Mouse (Mus musculus): ENCODE data around the gene Ablim2. TPM values are rescaled to one million over a fixed set of nuclear protein-coding genes. Genes with fewer than 3 reads are reported as not detected.

Ablim2 gene
- polyA plus RNA-seq, 1 experiment from 2014 or later, result 32.6 TPM

DNA sequence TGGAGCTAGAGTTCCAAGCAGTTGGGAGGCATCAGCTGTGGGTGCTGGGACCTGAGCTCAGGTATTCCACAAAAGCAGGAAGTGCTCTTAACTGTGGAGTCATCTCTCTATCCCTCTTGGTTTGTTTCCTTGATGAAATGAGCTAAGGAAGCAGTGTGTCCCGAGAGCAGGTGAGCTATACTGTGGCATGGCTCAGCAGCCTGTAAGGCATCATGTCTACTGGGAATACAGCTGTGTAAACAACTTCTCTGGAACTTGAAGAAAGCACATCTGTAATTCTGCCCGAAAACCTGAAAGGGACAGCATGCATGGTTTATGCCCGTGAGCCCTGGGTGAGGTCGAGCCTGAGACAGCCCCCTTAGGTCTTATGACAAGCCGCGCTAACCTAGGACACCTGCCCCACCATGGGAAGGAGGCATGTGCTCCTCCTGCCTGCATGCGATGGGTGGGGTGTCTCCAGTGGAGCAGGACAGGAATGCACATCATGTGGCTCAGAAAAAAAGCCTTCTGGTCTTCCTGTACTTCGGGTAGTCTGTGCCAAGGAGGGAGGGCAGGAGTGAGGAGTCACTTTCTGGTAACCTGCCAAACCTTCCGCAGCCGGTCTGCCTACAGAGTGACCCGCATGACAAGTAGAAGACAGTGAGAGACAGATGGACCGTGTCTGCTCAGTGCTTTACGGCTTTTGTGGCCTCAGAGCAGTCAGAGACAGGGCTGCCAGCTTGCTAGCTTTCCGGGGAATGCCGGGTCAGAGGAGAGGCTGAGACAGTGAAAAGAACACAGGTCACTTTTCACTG is 150.2 kb downstream of the Ablim2 start:
- peak; percentile 91 for ATAC-seq (ENCODE audit: low FRiP score, low read depth)
- no peak overlapping the region for H3K4me3 ChIP-seq
- H3K4me1 ChIP-seq (replicated peaks), result peaks cover 72% of the 10 kb centered on the region
- H3K27me3 ChIP-seq, result no peaks in the 10 kb centered on the region
- H3K9me3 ChIP-seq, result no peaks in the 10 kb centered on the region
- no peaks in the 10 kb centered on the region for H3K36me3 ChIP-seq
- H3K4me2 ChIP-seq, result peak overlapping the region; percentile 17; the same call in 1 of the 2 replicates
- H3K9ac ChIP-seq, result peak overlapping the region; percentile 20; the same call in 1 of the 2 replicates
- H3K27ac ChIP-seq (replicated peaks), result peak overlapping the region; percentile 79
- WGBS, result 14% methylated on average over 15 of the region's 15 CpGs

DNA sequence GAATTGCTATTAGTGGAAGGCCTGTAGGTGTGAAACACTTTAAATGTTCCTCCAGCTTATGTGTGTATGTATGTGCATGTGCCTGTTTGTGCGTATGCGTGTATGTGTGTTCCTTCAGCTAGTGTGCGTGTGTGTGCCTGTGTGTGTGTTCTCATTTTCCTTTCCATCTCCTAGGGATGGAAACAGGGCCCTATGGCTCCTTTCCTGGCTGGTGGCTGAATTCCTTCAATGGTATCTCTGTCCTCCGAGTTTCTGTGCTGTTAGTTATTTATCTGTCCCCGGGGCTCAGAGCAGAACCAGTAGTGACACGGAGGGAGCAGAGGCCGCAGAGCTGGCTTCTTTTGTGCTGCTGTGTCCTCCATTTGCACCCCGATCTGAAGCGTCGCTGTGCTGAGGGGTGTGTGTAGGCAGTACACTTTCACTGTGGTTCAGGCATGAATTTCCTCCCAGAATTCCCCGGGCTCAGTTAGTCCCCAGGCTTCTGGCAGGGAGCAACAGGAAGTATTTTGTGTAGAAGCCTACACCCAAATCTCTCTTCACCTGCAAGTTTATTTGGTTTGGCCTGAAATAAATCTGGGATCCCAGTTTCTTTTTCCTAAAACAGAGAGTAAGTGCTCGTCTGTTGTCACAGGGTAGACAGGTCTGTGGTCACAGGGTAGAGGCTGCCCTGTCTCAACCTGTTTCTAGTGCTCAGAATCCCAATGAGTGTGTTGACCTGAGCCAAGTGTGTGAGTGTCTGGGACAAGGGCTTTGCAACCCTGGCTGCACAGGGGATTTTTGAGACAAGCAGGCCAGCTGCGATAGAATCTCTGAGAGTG is 151.2 kb downstream of the Ablim2 start:
- Histone ChIP-seq H3K4me2 (peak overlapping the region; percentile 17; the same call in 1 of the 2 replicates), H3K36me3 (no peaks in the 10 kb centered on the region), H3K9ac (peak overlapping the region; percentile 20), H3K27me3 (no peaks in the 10 kb centered on the region), H3K4me3 (no peak overlapping the region), H3K9me3 (no peaks in the 10 kb centered on the region), H3K27ac (replicated peaks) (peak overlapping the region; percentile 79), H3K4me1 (replicated peaks) (peaks cover 62% of the 10 kb centered on the region)
- ATAC-seq (ENCODE audit: low FRiP score, low read depth), result no peak
- 43% methylated on average over 13 of the region's 13 CpGs for WGBS

DNA sequence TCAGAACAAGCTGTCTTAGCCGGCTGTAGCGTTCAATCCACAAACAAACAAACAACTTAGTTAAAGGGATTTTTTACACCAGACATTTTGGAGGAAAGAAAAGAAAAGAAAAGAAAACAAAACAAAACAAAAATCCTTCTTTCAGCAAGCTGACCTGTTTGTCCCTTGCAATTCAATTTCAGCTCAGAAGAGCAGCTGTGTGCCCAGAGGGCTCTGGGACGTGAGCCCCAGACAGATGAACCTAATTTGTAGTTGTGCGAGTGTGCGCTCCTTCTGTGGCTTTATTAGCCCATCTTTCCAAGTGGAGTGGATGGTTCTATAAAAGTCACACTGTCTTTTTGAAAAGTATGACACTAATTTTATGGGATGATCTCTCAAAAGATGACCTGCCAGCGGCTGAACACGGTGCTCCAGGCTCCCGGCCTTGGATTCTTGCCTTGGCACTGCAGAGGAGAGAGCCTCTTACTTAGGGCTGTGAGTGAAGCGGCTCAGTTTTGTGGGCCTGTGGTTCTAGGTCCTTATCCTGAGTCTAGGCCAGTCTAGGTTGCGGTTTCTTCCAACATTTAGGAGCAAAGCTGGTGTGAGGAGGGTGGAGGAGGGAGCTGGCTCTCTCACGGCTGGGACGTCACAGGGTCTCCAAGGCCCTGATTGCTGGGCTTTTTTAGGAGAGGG is 158.1 kb downstream of the Ablim2 start:
- H3K9ac ChIP-seq, result no peak overlapping the region
- H3K4me3 ChIP-seq, result no peak overlapping the region
- H3K27me3 ChIP-seq, result no peaks in the 10 kb centered on the region
- peak overlapping the region; percentile 9; the same call in 1 of the 2 replicates for H3K27ac ChIP-seq (replicated peaks)
- no peaks in the 10 kb centered on the region for H3K9me3 ChIP-seq
- peaks cover 54% of the 10 kb centered on the region for H3K4me1 ChIP-seq (replicated peaks)
- no peak overlapping the region for H3K4me2 ChIP-seq
- no peaks in the 10 kb centered on the region for H3K36me3 ChIP-seq
- 51% methylated on average over 12 of the region's 12 CpGs for WGBS
- no peak for ATAC-seq (ENCODE audit: low FRiP score, low read depth)

DNA sequence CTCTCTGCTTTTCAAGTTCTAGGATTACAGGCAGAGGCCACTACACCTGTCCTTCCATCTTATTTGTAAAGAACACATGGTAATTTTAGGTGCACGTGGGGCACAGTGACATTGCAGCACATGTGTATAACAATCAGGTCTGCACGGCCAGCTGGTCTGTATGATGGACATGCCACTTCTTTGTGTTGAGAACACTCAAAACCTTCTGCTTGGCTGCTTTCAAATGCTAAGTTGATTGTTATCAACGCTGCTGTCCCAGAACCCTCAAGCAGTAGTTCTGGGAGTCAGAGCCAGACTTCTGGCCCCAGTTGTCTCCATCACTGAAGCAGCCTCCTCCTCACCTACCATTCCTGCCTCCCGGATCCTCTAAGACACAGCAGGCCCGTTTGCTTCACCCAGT is 159.0 kb downstream of the Ablim2 start:
- Histone ChIP-seq H3K4me1 (replicated peaks) (peaks cover 62% of the 10 kb centered on the region), H3K4me2 (no peak overlapping the region), H3K27ac (replicated peaks) (no peak overlapping the region), H3K9me3 (no peaks in the 10 kb centered on the region), H3K9ac (no peak overlapping the region), H3K27me3 (no peaks in the 10 kb centered on the region), H3K36me3 (no peaks in the 10 kb centered on the region), H3K4me3 (no peak overlapping the region)
- WGBS, result 30% methylated on average over 5 of the region's 5 CpGs
- no peak for ATAC-seq (ENCODE audit: low FRiP score, low read depth)

DNA sequence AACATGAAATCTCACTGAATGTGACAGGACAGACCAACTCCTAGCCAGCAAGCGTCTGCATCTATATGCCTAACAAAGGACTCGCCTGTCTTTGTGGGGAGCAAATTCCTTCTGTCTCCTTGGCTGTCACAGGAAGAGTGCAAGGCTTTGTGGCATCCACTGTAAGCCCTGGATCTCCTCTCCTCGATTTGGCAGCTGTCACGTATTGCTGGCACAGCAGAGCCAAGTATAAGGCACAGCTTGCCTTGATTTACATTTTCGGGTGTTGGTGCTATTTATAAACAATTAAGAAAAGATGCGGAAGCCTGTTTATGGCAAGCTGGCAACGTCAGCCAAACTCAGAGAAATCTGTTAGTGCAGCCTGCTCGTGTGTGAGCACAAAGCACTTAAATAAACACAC is 160.7 kb downstream of the Ablim2 start:
- Histone ChIP-seq H3K4me2 (no peak overlapping the region), H3K36me3 (no peaks in the 10 kb centered on the region), H3K9ac (0 out of 2 replicates have a peak overlapping the region, but pooled peaks have one; percentile 1), H3K9me3 (no peaks in the 10 kb centered on the region), H3K27ac (replicated peaks) (peak overlapping the region; percentile 81), H3K27me3 (no peaks in the 10 kb centered on the region), H3K4me1 (replicated peaks) (peaks cover 78% of the 10 kb centered on the region), H3K4me3 (no peak overlapping the region)
- ATAC-seq (ENCODE audit: low FRiP score, low read depth), result peak; percentile 28; the same call in 1 of the 2 replicates
- WGBS, result 9% methylated on average over 8 of the region's 8 CpGs

DNA sequence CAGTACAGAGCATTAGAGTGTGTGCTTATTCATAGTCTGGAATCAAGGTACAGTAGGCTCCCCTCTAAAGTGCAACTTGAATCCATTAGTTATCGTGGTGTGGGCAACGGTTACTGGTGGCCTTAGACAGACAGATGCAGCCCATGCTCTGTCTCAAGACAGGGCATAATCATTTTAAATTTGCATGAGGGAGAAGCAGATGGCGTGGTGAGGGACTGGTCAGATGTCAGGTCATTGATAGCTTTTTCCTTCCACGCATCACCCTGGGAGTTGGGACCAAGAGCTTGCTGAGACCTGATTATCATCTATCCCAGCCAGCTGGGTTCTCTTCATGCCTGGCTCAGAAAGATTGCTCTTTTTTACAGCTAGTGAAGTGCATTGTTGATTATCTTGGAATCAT is 162.4 kb downstream of the Ablim2 start:
- H3K9me3 ChIP-seq, result no peaks in the 10 kb centered on the region
- no peaks in the 10 kb centered on the region for H3K36me3 ChIP-seq
- no peak overlapping the region for H3K27ac ChIP-seq (replicated peaks)
- no peak overlapping the region for H3K9ac ChIP-seq
- no peak overlapping the region for H3K4me3 ChIP-seq
- peaks cover 88% of the 10 kb centered on the region for H3K4me1 ChIP-seq (replicated peaks)
- no peaks in the 10 kb centered on the region for H3K27me3 ChIP-seq
- no peak for ATAC-seq (ENCODE audit: low FRiP score, low read depth)
- H3K4me2 ChIP-seq, result no peak overlapping the region
- 21% methylated on average over 4 of the region's 4 CpGs for WGBS

DNA sequence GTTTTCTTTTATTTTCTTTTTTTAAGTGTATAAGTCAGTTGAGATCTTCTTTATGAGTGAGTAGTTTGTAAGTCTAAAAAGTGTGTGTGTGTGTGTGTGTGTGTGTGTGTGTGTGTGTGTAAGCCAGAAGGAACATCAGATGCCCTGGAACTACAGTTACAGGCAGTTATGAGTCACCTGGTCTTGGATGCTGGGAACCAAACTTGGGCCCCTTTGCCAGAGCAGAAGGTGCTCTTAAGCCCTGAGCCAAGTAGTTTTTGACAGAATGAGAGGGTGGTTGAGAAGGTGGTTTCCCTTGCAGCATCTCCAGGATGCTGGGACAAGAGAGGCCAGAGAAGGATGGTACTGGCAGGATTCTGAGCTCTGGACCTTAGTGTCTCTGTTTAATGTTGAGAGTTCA is 162.9 kb downstream of the Ablim2 start:
- ATAC-seq (ENCODE audit: low FRiP score, low read depth), result no peak
- no peak overlapping the region for H3K27ac ChIP-seq (replicated peaks)

DNA sequence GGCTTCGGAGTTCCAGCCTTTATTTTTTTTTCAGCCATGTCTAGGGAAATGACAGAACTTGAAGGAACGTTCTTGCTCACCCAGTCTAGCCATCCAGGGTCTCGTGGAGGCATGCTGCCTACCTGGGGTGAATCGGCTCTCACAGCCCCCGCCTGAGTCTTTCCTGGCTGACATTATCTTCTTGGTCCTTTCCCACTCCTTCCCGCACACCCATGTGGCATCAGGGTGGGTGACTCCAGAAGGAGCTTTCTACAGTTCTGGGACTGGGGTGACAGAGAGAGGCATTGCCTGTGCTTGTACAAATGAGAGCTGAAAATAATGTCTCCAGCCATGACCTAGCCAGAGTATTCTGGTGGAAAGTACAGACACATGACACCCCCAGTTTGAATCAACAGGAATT is 163.5 kb downstream of the Ablim2 start:
- no peak overlapping the region for H3K4me3 ChIP-seq
- H3K27me3 ChIP-seq, result no peaks in the 10 kb centered on the region
- no peak overlapping the region for H3K9ac ChIP-seq
- H3K9me3 ChIP-seq, result no peaks in the 10 kb centered on the region
- WGBS, result 80% methylated on average over 6 of the region's 6 CpGs
- 0 out of 2 replicates have a peak overlapping the region, but pooled peaks have one; percentile 23 for H3K27ac ChIP-seq (replicated peaks)
- H3K36me3 ChIP-seq, result no peaks in the 10 kb centered on the region
- H3K4me2 ChIP-seq, result no peak overlapping the region
- peaks cover 88% of the 10 kb centered on the region for H3K4me1 ChIP-seq (replicated peaks)
- ATAC-seq (ENCODE audit: low FRiP score, low read depth), result no peak

More for the DNA sequence above, 162.9 kb downstream of the Ablim2 start:
- Histone ChIP-seq H3K9me3 (no peaks in the 10 kb centered on the region), H3K27me3 (no peaks in the 10 kb centered on the region), H3K36me3 (no peaks in the 10 kb centered on the region), H3K4me1 (replicated peaks) (peaks cover 88% of the 10 kb centered on the region), H3K4me2 (no peak overlapping the region), H3K4me3 (no peak overlapping the region), H3K9ac (no peak overlapping the region)

DNA sequence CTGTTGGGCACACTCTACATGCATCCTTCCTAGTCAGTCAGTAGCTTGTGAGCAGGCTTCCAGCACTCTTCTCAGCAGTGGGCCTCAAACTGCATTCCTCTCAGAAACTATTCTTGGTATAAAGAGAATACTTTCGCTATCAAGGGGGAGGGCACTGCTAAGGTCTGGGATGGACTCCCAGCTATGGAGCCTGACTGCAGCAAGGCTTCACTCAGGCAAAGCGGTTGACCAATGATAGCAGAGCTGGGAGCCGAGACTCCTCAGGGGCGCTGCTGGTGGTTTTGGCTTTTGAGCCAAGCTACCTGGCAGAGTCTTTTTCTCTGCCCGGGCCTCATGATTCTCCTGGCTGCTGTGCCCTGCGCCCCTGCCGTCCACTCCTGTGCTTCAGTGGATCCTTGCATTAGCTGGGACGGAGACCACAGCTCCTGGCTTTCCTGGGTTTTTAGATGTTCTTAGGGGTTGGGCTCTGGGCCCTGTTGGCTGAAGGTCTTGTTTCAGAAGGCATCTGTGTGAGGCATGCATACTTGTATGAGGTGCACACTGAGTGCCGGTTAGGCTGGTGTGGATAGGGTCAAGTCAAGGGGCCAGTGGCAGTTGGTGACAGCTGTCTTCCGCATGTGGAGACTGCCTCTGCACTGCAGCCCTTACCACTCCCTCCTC is 164.0 kb downstream of the Ablim2 start:
- no peak overlapping the region for H3K4me3 ChIP-seq
- peak overlapping the region; percentile 52 for H3K27ac ChIP-seq (replicated peaks)
- no peaks in the 10 kb centered on the region for H3K9me3 ChIP-seq
- H3K4me1 ChIP-seq (replicated peaks), result peaks cover 93% of the 10 kb centered on the region
- 0 out of 2 replicates have a peak, but pooled peaks have one; percentile 10 for ATAC-seq (ENCODE audit: low FRiP score, low read depth)
- H3K36me3 ChIP-seq, result no peaks in the 10 kb centered on the region
- no peak overlapping the region for H3K9ac ChIP-seq
- no peaks in the 10 kb centered on the region for H3K27me3 ChIP-seq
- H3K4me2 ChIP-seq, result 0 out of 2 replicates have a peak overlapping the region, but pooled peaks have one; percentile 18
- 53% methylated on average over 10 of the region's 10 CpGs for WGBS

DNA sequence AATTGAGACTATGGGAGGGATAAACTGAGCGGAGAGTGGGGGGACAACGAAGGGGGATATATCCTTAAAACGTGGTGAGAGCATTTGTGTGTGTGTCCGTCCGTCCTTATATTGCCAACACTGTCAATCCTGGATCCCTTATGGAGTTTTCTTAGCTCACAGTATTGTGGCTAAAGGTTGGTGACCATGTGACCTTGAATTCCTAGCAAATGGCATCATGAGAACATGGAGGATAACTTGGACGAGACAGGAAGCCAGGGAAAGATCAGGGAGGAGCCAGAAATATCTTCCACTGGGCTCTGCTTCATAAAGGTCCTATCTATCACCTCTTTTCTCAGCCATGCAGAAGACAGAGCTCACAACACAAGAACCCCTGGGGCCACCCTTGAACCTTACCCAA is 165.8 kb downstream of the Ablim2 start:
- Histone ChIP-seq H3K4me2 (no peak overlapping the region), H3K4me3 (no peak overlapping the region), H3K4me1 (replicated peaks) (peaks cover 87% of the 10 kb centered on the region), H3K9me3 (no peaks in the 10 kb centered on the region), H3K36me3 (no peaks in the 10 kb centered on the region), H3K27ac (replicated peaks) (no peak overlapping the region), H3K27me3 (no peaks in the 10 kb centered on the region), H3K9ac (no peak overlapping the region)
- no peak for ATAC-seq (ENCODE audit: low FRiP score, low read depth)
- 91% methylated on average over 6 of the region's 6 CpGs for WGBS

DNA sequence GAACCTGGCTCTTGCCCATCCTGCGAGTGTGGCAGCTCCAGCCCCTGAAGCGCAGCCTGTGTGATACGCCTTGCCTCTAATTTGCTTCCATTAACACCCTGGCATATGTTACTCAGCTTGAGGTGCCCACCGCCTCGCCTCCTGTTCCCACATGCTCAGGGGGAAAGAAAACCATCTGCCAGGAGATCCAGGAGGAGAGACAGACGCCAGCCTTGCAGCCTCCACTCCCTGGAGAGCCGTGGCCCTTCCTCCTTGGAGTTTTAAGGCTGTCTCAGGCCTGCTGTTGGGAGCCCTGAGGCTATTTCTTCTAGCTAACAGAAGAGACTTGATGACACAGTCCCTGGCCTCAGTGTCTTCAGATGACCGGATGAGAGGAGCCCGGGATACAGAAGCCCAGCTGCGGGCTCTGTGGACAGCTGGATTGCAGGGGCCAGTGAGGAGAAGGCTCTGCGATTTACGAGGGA is 167.5 kb downstream of the Ablim2 start:
- 24% methylated on average over 12 of the region's 12 CpGs for WGBS
- no peak overlapping the region for H3K4me2 ChIP-seq
- H3K27me3 ChIP-seq, result no peaks in the 10 kb centered on the region
- ATAC-seq (ENCODE audit: low FRiP score, low read depth), result peak; percentile 29; the same call in 1 of the 2 replicates
- peaks cover 70% of the 10 kb centered on the region for H3K4me1 ChIP-seq (replicated peaks)
- H3K4me3 ChIP-seq, result no peak overlapping the region
- no peaks in the 10 kb centered on the region for H3K9me3 ChIP-seq
- peak overlapping the region; percentile 47 for H3K27ac ChIP-seq (replicated peaks)
- no peak overlapping the region for H3K9ac ChIP-seq
- H3K36me3 ChIP-seq, result no peaks in the 10 kb centered on the region
